Comparison of ENCODE assay signal across 8 mouse cellular contexts in the genomic region with DNA sequence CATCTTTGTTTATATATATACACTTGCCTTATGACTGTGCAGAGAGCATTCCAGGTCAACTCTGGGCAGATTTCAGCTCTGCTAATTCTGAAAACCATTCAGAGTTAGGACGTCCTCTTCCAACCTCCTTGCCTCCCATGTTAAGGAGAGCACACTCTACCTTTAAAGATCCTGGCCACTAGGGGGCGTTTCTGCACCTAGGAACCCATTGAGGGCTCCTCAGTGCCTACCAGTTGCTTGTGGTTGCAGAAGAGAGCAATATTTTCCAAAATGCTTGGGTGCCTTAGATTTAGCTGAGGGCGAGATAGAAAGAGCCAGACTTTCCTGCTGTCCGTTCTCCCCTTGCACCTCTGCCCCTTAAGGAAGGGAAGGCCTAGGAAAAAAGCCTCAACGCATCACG. TPM values are rescaled to one million over a fixed set of nuclear protein-coding genes. Genes with fewer than 3 reads are reported as not detected.
DNase-seq lines count a peak whose midpoint lies in the region; ATAC-seq lines count a peak whose summit lies in the region.

No protein-coding gene starts in this region.

- no peak for DNase-seq in frontal cortex, postnatal 25 days (ENCODE audit: low spot score in 2 of 2)
- peak; percentile 58 for DNase-seq in right cerebral cortex, postnatal 4 days
- no peak for DNase-seq in right cerebral cortex, postnatal 25 days
- peak; percentile 71 for DNase-seq in cerebellum, adult 9-10 months
- peak; percentile 87 for DNase-seq in induced T-regulatory cell, adult 2 months (ENCODE audit: low read depth)
- DNase-seq in lung, postnatal 14 days: peak; percentile 79
- DNase-seq in thymus, postnatal 0 days (ENCODE audit: low spot score): peak; percentile 84

- ATAC-seq in frontal cortex, adult (ENCODE audit: low TSS enrichment): peak; percentile 68

RNA-seq across cellular contexts. Expression of a gene that starts 13.8 kb away (rescaled TPM):
- polyA plus RNA-seq in thymus, postnatal 0 days (2015; fragmentation: Nextera tagmentation; extraction: Ambion mirVana): 1.2 TPM in 2 replicates

RNA-seq across cellular contexts. Expression of a gene that starts 36.4 kb away (rescaled TPM):
- polyA plus RNA-seq in thymus, postnatal 0 days (2015; fragmentation: Nextera tagmentation; extraction: Ambion mirVana): 3.9 and 4.6 TPM in 2 replicates

RNA-seq across cellular contexts. Expression of a gene that starts 43.8 kb away (rescaled TPM):
- 24.4 and 27.4 TPM in 2 replicates for polyA plus RNA-seq in thymus, postnatal 0 days (2015; fragmentation: Nextera tagmentation; extraction: Ambion mirVana)

Comparison
In these comparisons a context has a peak if more than half of its experiments do, and no peak if none do; other contexts are left out.
1. DNase-seq: peak in right cerebral cortex, postnatal 4 days (single experiment), cerebellum, adult 9-10 months (single experiment), induced T-regulatory cell, adult 2 months (single experiment), lung, postnatal 14 days (single experiment) and thymus, postnatal 0 days (single experiment); none in frontal cortex, postnatal 25 days (0 of 2) and right cerebral cortex, postnatal 25 days (single experiment).